Mouse (Mus musculus) stomach, postnatal 0 days (tissue): Measurements from ENCODE around the gene Milr1. TPM values are rescaled to one million over a fixed set of nuclear protein-coding genes. Genes with fewer than 3 reads are reported as not detected.
A peak's percentile ranks its signal among the peaks of the same experiment; 100 is the strongest.
"Not testable (repeated sequence)": the region's sequence is repeated elsewhere in the genome, so short reads cannot be mapped to it uniquely, and the experiment has no call there.

Experiments used
- ATAC-seq: fragments of 200-750 bp; cut with Nextera tagmentation; 2 replicates; pipeline ENCODE4 v1.8.0; 2017; ENCODE audit not compliant: low FRiP score, low TSS enrichment
- DNase-seq: peaks from one replicate; pipeline ENCODE4 v3.0.0-alpha.2; 2016; ENCODE audit warnings: low spot score
- H3K27ac ChIP-seq: fragments of 300-500 bp; sonication (generic); replicated peaks from 2 replicates; pipeline ENCODE4 v1.5.1; 2014; ENCODE audit warnings: mild to moderate bottlenecking, control low read depth
- H3K27me3 ChIP-seq: fragments of 300-500 bp; sonication (generic); 2 replicates; pipeline ENCODE4 v1.6.1; 2014; ENCODE audit warnings: low read length; ENCODE audit not compliant: control insufficient read depth, insufficient read depth
- H3K36me3 ChIP-seq: fragments of 300-500 bp; sonication (generic); 2 replicates; pipeline ENCODE4 v1.6.1; 2014; ENCODE audit warnings: low read length, mixed read lengths; ENCODE audit not compliant: control insufficient read depth, insufficient read depth
- H3K4me1 ChIP-seq: fragments of 300-500 bp; sonication (generic); replicated peaks from 2 replicates; pipeline ENCODE4 v1.6.1; 2014; ENCODE audit warnings: antibody characterized with exemption; ENCODE audit not compliant: control insufficient read depth, insufficient read depth
- H3K4me2 ChIP-seq: fragments of 300-500 bp; sonication (generic); replicated peaks from 2 replicates; pipeline ENCODE4 v1.6.1; 2014; ENCODE audit warnings: low read depth, mild to moderate bottlenecking, control low read depth, moderate library complexity
- H3K4me3 ChIP-seq: fragments of 300-500 bp; sonication (generic); 2 replicates; pipeline ENCODE4 v1.5.1; 2014; ENCODE audit warnings: low read depth, low read length, control low read depth
- H3K9ac ChIP-seq: fragments of 300-500 bp; sonication (generic); 2 replicates; pipeline ENCODE4 v1.6.1; 2014; ENCODE audit warnings: mild to moderate bottlenecking, low read length, control low read depth, mixed read lengths
- H3K9me3 ChIP-seq: fragments of 300-500 bp; sonication (generic); 2 replicates; pipeline ENCODE4 v1.6.1; 2016; ENCODE audit warnings: low read length; ENCODE audit not compliant: control insufficient read depth
- CTCF ChIP-seq: IDR thresholded peaks from 2 replicates; pipeline ENCODE4 v1.5.1; 2016; ENCODE audit warnings: antibody characterized with exemption, low read depth, mild to moderate bottlenecking, moderate library complexity
- EP300 ChIP-seq: optimal IDR thresholded peaks from 2 replicates; pipeline ENCODE3; 2016; ENCODE audit warnings: antibody characterized with exemption
- WGBS: fragments of 180-500 bp; shearing (Covaris S2); extraction: QIAGEN DNeasy Blood & Tissue Kit; methylation state at CpG from one replicate; pipeline ENCODE4 v1.1.7; 2014; 5-methylcytosine and 5-hydroxymethylcytosine counted together
- polyA plus RNA-seq: library from polyadenylated mRNA; unstranded; fragments of >200 nt; fragmentation: Nextera tagmentation; extraction: Ambion mirVana; gene quantifications from 2 replicates; pipeline ENCODE4 v1.2.1, GENCODE M21; 2015

The Milr1 gene
- polyA plus RNA-seq, 1 experiment from 2014 or later: 2.2 TPM

DNA sequence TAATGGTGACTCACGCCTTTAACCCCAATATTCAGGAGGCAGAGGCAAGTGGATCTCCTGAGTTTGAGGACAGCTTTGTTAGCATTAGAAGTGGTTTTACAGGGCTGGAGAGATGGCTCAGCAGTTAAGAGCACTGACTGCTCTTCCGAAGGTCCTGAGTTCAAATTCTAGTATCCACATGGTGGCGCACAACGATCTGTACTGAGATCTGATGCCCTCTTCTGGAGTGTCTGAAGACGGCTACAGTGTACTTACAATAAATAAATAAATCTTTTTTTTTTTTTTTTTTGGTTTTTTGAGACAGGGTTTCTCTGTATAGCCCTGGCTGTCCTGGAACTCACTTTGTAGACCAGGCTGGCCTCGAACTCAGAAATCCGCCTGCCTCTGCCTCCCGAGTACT, 10.3 kb upstream of the Milr1 start:
- ATAC-seq, H3K4me1 ChIP-seq, H3K4me3 ChIP-seq, H3K4me2 ChIP-seq, H3K27ac ChIP-seq, H3K9ac ChIP-seq, H3K27me3 ChIP-seq, DNase-seq, H3K36me3 ChIP-seq, H3K9me3 ChIP-seq: not testable (repeated sequence)
- peak; percentile 21; the same call in 1 of the 2 replicates for TF ChIP-seq CTCF
- WGBS: 92% methylated on average over 5 of the region's 8 CpGs

DNA sequence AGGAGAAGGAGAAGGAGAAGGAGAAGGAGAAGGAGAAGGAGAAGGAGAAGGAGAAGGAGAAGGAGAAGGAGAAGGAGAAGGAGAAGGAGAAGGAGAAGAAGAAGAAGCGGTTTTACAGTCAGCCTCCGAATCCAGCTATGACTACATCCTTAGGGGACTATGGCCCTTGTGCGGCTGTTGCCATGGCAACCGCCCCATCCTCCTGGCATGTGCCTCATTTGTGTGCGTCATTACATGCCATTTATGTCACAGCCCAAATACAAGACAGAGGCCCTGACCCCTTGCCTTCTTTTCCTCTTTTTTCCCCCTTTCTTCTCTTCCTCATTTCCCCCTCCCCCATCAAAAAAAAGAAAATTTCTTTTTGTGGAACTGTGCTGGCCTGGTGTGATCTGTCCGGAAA, 9.8 kb upstream of the Milr1 start:
- ATAC-seq: no peak
- Histone ChIP-seq H3K27ac (no peak overlapping the region), H3K4me2 (no peak overlapping the region), H3K27me3 (no peaks in the 10 kb centered on the region), H3K4me3 (no peak overlapping the region), H3K4me1 (no peaks in the 10 kb centered on the region), H3K9me3 (no peaks in the 10 kb centered on the region), H3K9ac (no peak overlapping the region), H3K36me3 (no peaks in the 10 kb centered on the region)
- DNase-seq: no peak
- 75% methylated on average over 6 of the region's 6 CpGs for WGBS
- TF ChIP-seq EP300 (no peak), CTCF (no peak)

DNA sequence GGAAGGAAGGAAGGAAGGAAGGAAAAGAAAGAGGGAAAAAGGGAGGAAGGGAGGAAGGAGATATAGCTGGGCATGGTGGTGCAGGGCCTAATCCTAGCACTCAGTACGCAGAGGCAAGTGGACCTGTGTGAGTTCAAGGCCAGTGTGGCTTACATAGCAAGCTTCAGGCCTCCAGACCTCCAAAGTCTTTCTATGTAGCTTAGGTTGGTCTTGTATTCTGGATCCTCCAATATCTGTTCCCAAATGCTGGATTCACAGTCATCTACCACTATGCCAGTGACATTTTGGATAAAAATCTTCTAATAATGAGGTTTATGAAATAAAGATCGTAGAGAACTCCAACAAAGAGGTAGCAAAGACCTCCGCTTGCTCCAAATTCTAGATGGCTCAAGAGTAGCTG, 9.2 kb upstream of the Milr1 start:
- H3K4me3 ChIP-seq: no peak overlapping the region
- no peak for DNase-seq
- no peaks in the 10 kb centered on the region for H3K4me1 ChIP-seq
- H3K9me3 ChIP-seq: no peaks in the 10 kb centered on the region
- no peak for TF ChIP-seq CTCF
- no peak for TF ChIP-seq EP300
- 93% methylated on average over 3 of the region's 3 CpGs for WGBS
- no peak for ATAC-seq
- H3K9ac ChIP-seq: no peak overlapping the region
- H3K27me3 ChIP-seq: no peaks in the 10 kb centered on the region
- H3K36me3 ChIP-seq: no peaks in the 10 kb centered on the region
- H3K27ac ChIP-seq: no peak overlapping the region
- no peak overlapping the region for H3K4me2 ChIP-seq

DNA sequence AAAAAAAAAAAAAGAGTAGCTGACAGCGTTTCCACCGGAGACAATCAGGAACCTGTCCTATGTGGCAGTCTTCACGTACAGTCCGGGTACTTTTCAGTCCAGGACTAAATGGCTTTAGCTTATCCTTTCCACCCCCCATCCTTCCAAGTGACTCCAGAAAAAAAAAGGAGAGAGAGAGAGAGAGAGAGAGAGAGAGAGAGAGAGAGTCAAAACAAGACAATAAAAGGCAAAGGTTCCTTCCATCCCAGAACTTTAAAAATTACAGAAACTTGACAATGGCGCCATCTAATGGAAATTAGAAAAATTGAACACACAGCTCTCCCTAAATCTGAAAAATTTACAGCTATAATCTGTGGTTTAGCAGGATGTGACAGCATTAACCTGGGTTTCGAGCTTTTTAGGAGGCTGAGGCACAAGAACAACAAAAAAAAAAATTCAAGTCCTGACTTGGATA, 8.6 kb upstream of the Milr1 start:
- Histone ChIP-seq H3K4me2 (no peak overlapping the region), H3K9ac (no peak overlapping the region), H3K4me3 (no peak overlapping the region), H3K9me3 (no peaks in the 10 kb centered on the region), H3K27ac (no peak overlapping the region), H3K4me1 (no peaks in the 10 kb centered on the region), H3K27me3 (no peaks in the 10 kb centered on the region), H3K36me3 (no peaks in the 10 kb centered on the region)
- WGBS: 43% methylated on average over 6 of the region's 6 CpGs
- TF ChIP-seq EP300: no peak
- TF ChIP-seq CTCF: peak; percentile 82
- no peak for DNase-seq
- no peak for ATAC-seq

GRCm38 (mm10) chr11:106744949-106745348, 6.1 kb upstream of the Milr1 start:
- no peaks in the 10 kb centered on the region for H3K4me1 ChIP-seq
- peak; percentile 63 for TF ChIP-seq CTCF
- no peak for TF ChIP-seq EP300
- no peak overlapping the region for H3K4me2 ChIP-seq
- H3K9ac ChIP-seq: no peak overlapping the region
- no peaks in the 10 kb centered on the region for H3K9me3 ChIP-seq
- DNase-seq (no peak), ATAC-seq (no peak)
- H3K27ac ChIP-seq: no peak overlapping the region
- H3K36me3 ChIP-seq: no peaks in the 10 kb centered on the region
- H3K27me3 ChIP-seq: no peaks in the 10 kb centered on the region
- H3K4me3 ChIP-seq: no peak overlapping the region
- 84% methylated on average over 5 of the region's 5 CpGs for WGBS

DNA sequence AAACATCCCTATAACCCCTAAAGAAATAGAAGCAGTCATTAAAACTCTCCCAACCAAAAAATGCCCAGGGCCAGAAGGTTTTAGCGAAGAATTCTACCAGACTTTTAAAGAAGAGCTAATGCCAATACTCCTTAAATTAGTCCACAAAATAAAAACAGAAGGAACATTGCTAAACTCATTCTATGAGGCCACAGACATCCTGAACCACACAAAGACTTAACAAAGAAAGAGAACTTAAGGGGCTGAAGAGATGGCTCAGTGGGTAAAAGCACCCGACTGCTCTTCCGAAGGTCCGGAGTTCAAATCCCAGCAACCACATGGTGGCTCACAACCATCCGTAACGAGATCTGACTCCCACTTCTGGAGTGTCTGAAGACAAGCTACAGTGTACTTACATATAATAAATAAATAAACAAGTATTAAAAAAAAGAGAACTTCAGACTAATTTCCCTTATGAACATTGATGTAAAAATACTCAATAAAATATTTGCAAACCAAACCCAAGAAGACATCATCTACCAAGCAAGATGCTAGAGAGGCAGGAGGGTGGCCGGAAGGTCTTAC, 1.4 kb upstream of the Milr1 start:
- H3K27ac ChIP-seq, H3K4me2 ChIP-seq, DNase-seq, H3K9me3 ChIP-seq, H3K4me1 ChIP-seq, H3K4me3 ChIP-seq, H3K9ac ChIP-seq, H3K27me3 ChIP-seq, ATAC-seq, H3K36me3 ChIP-seq: not testable (repeated sequence)
- WGBS: 97% methylated on average over 7 of the region's 7 CpGs
